Mouse (Mus musculus) lung, embryonic 16.5 days (tissue): ENCODE results near the gene Rps16. TPM values are rescaled to one million over a fixed set of nuclear protein-coding genes. Genes with fewer than 3 reads are reported as not detected.

Experiments used
- ATAC-seq: fragments of 200-750 bp; cut with Nextera tagmentation; 2 replicates; pipeline ENCODE4 v1.8.0; 2017; ENCODE audit warnings: low read depth, mild to moderate bottlenecking, moderate library complexity
- H3K27ac ChIP-seq: fragments of 300-500 bp; sonication (generic); 2 replicates; pipeline ENCODE4 v1.5.1; 2014; ENCODE audit warnings: mild to moderate bottlenecking, control low read depth, low read length
- H3K27me3 ChIP-seq: fragments of 300-500 bp; sonication (generic); 2 replicates; pipeline ENCODE4 v1.6.1; 2014; ENCODE audit warnings: low read depth, low read length, mixed read lengths; ENCODE audit not compliant: control insufficient read depth, insufficient read depth
- H3K36me3 ChIP-seq: fragments of 300-500 bp; sonication (generic); 2 replicates; pipeline ENCODE4 v1.6.1; 2014; ENCODE audit warnings: low read length; ENCODE audit not compliant: control insufficient read depth, insufficient read depth
- H3K4me1 ChIP-seq: fragments of 300-500 bp; sonication (generic); replicated peaks from 2 replicates; pipeline ENCODE4 v1.6.1; 2014; ENCODE audit warnings: low read length, mixed read lengths; ENCODE audit not compliant: control insufficient read depth, insufficient read depth
- H3K4me2 ChIP-seq: fragments of 300-500 bp; sonication (generic); 2 replicates; pipeline ENCODE4 v1.6.1; 2014; ENCODE audit warnings: low read depth, low read length, control low read depth
- H3K4me3 ChIP-seq: fragments of 300-500 bp; sonication (generic); 2 replicates; pipeline ENCODE4 v1.5.1; 2014; ENCODE audit warnings: mild to moderate bottlenecking, low read length, control low read depth
- H3K9ac ChIP-seq: fragments of 300-500 bp; sonication (generic); 2 replicates; pipeline ENCODE4 v1.6.1; 2014; ENCODE audit warnings: low read length, control low read depth
- H3K9me3 ChIP-seq: fragments of 300-500 bp; sonication (generic); 2 replicates; pipeline ENCODE4 v1.6.1; 2016; ENCODE audit warnings: low read length; ENCODE audit not compliant: control insufficient read depth
- WGBS: fragments of 180-500 bp; shearing (Covaris S2); extraction: QIAGEN DNeasy Blood & Tissue Kit; methylation state at CpG from one replicate; pipeline ENCODE4 v1.1.7; 2014; 5-methylcytosine and 5-hydroxymethylcytosine counted together
- polyA plus RNA-seq: library from polyadenylated mRNA; unstranded; fragments of >200 nt; fragmentation: Nextera tagmentation; extraction: Ambion mirVana; gene quantifications from 2 replicates; pipeline ENCODE4 v1.2.1, GENCODE M21; 2015

Gene Rps16
- polyA plus RNA-seq, 1 experiment from 2014 or later: 1,007 TPM

GRCm38 (mm10) chr7:28390331-28390730 is 39.9 kb downstream of the Rps16 start:
- Histone ChIP-seq H3K27me3 (no peaks in the 10 kb centered on the region), H3K4me1 (peaks cover 17% of the 10 kb centered on the region), H3K9me3 (no peaks in the 10 kb centered on the region), H3K27ac (no peak overlapping the region), H3K9ac (no peak overlapping the region), H3K36me3 (peaks cover 16% of the 10 kb centered on the region), H3K4me2 (no peak overlapping the region), H3K4me3 (no peak overlapping the region)
- WGBS: 90% methylated on average over 3 of the region's 3 CpGs
- no peak for ATAC-seq

- peak; percentile 97 for ATAC-seq
- peak within 1 kb of the TSS; percentile 86 for H3K4me2 ChIP-seq
- no peaks in the 10 kb centered on the region for H3K27me3 ChIP-seq
- no peaks in the 10 kb centered on the region for H3K9me3 ChIP-seq
- peaks cover 12% of the 10 kb centered on the region for H3K4me1 ChIP-seq
- peak within 1 kb of the TSS; percentile 61 for H3K4me3 ChIP-seq
- peak within 1 kb of the TSS; percentile 84 for H3K9ac ChIP-seq
- peak within 1 kb of the TSS; percentile 67 for H3K27ac ChIP-seq
- H3K36me3 ChIP-seq: peaks cover 30% of the 10 kb centered on the region
- WGBS: under 1% methylated on average over 58 of the region's 58 CpGs
These were observed 42.2 kb downstream of the Rps16 start, which contains the start of the genes Med29 and Paf1 for GRCm38 (mm10) chr7:28392429-28393271. TSS of gene Med29 (minus strand) at chr7:28392708. TSS of gene Paf1 (plus strand) at chr7:28392951.

DNA sequence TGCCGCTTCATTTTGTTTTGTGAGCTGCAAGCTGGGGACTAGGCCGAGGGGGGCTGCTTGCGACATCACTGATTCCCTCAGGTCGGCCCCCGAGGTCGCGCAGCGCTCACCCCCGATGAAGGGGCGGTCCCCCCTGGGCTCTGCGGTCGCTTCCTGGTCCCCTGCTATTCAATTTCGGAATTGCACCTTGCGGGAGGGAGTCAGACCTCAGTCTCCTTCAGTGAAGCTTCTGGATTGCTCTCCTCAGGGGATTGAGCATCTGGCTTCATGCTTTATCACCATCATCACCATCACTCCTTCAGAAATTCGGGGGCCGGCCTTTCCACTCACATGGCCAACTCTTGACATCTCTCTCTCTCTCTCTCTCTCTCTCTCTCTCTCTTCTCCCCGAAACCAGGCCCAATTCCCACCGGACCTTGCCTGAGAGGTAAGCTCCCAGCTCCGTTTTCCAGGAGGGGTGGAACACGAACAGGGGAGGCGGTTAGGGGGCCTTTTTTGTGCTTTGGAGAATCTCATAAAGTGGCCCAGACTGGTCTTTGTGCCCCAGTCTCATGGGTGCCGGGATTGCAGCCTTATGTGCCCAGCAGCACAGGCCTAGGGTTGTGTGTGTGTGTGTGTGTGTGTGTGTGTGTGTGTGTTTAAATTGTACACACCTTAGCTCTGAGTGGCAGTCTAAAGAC is 43.0 kb downstream of the Rps16 start:
- peak overlapping the region; percentile 74 for H3K9ac ChIP-seq
- H3K36me3 ChIP-seq: peaks cover 33% of the 10 kb centered on the region
- WGBS: 4% methylated on average over 22 of the region's 22 CpGs
- no peaks in the 10 kb centered on the region for H3K9me3 ChIP-seq
- 0 out of 2 replicates have a peak, but pooled peaks have one; percentile 0 for ATAC-seq
- no peaks in the 10 kb centered on the region for H3K27me3 ChIP-seq
- H3K4me2 ChIP-seq: peak overlapping the region; percentile 86
- peaks cover 12% of the 10 kb centered on the region for H3K4me1 ChIP-seq
- peak overlapping the region; percentile 61 for H3K4me3 ChIP-seq
- peak overlapping the region; percentile 67 for H3K27ac ChIP-seq

DNA sequence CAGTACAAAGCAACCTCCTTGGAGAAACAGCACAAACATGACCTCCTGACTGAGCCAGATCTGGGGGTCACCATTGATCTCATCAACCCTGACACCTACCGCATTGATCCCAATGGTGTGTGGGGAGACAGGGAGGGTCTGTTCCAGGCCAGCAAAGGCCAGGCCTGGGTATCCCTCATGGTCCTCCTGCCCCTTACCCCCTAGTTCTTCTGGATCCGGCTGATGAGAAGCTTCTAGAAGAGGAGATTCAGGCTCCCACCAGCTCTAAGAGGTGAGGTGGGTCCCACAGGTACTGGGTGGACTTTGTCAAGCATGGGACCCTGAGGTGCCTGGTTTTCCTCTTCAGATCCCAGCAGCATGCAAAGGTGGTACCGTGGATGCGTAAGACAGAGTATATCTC is 45.0 kb downstream of the Rps16 start:
- ATAC-seq: no peak
- H3K27me3 ChIP-seq: no peaks in the 10 kb centered on the region
- no peaks in the 10 kb centered on the region for H3K9me3 ChIP-seq
- H3K4me2 ChIP-seq: no peak overlapping the region
- H3K36me3 ChIP-seq: peaks cover 38% of the 10 kb centered on the region
- WGBS: 88% methylated on average over 4 of the region's 4 CpGs
- no peak overlapping the region for H3K27ac ChIP-seq
- H3K4me3 ChIP-seq: no peak overlapping the region
- H3K9ac ChIP-seq: no peak overlapping the region
- H3K4me1 ChIP-seq: peaks cover 12% of the 10 kb centered on the region

- ATAC-seq: no peak
- WGBS: 53% methylated on average over 3 of the region's 3 CpGs
- Histone ChIP-seq H3K9ac (no peak overlapping the region), H3K9me3 (no peaks in the 10 kb centered on the region), H3K27me3 (no peaks in the 10 kb centered on the region), H3K4me1 (peaks cover 6% of the 10 kb centered on the region), H3K4me2 (no peak overlapping the region), H3K4me3 (no peak overlapping the region), H3K27ac (no peak overlapping the region), H3K36me3 (peaks cover 48% of the 10 kb centered on the region)
These were observed 47.5 kb downstream of the Rps16 start for GRCm38 (mm10) chr7:28398000-28398399.

GRCm38 (mm10) chr7:28398696-28399340 is 48.4 kb downstream of the Rps16 start:
- no peak overlapping the region for H3K9ac ChIP-seq
- no peaks in the 10 kb centered on the region for H3K27me3 ChIP-seq
- no peak overlapping the region for H3K4me3 ChIP-seq
- 84% methylated on average over 10 of the region's 10 CpGs for WGBS
- no peaks in the 10 kb centered on the region for H3K9me3 ChIP-seq
- no peak for ATAC-seq
- no peak overlapping the region for H3K4me2 ChIP-seq
- H3K4me1 ChIP-seq: peaks cover 2% of the 10 kb centered on the region
- no peak overlapping the region for H3K27ac ChIP-seq
- H3K36me3 ChIP-seq: peaks cover 54% of the 10 kb centered on the region

- H3K9ac ChIP-seq: no peak overlapping the region
- H3K27me3 ChIP-seq: no peaks in the 10 kb centered on the region
- H3K4me1 ChIP-seq: no peaks in the 10 kb centered on the region
- H3K9me3 ChIP-seq: no peaks in the 10 kb centered on the region
- peaks cover 62% of the 10 kb centered on the region for H3K36me3 ChIP-seq
- no peak for ATAC-seq
- 100% methylated on average over 1 of the region's 1 CpGs for WGBS
- H3K4me2 ChIP-seq: no peak overlapping the region
- H3K4me3 ChIP-seq: no peak overlapping the region
- no peak overlapping the region for H3K27ac ChIP-seq
These were observed 50.6 kb downstream of the Rps16 start for GRCm38 (mm10) chr7:28401030-28401429.

DNA sequence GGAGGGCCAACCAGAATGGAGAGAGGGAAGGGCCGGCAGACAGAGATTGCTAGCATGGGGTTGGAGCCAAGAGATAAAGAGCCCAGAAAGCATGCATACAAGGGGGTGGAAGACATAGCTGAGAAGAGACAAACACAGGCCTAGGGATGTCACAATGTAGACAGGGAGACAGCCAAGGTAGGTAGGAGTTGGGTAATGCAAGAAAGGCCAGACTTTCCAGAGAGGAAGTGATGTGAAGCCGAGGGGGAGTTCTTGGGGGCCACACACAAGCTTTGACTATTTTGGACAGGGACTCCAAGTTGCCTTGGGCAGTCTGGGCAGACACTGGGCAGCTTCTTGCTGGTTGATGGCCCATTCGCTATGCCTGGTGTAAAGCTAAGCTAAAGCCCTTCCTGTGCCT is 51.5 kb downstream of the Rps16 start:
- H3K4me2 ChIP-seq: no peak overlapping the region
- WGBS: 68% methylated on average over 3 of the region's 3 CpGs
- no peaks in the 10 kb centered on the region for H3K9me3 ChIP-seq
- H3K27ac ChIP-seq: no peak overlapping the region
- no peak overlapping the region for H3K4me3 ChIP-seq
- H3K36me3 ChIP-seq: peaks cover 60% of the 10 kb centered on the region
- ATAC-seq: no peak
- H3K27me3 ChIP-seq: no peaks in the 10 kb centered on the region
- H3K9ac ChIP-seq: no peak overlapping the region
- H3K4me1 ChIP-seq: no peaks in the 10 kb centered on the region
